Mouse (Mus musculus): ENCODE data around the gene Pgm1. TPM values are rescaled to one million over a fixed set of nuclear protein-coding genes. Genes with fewer than 3 reads are reported as not detected.

The Pgm1 gene
- polyA plus RNA-seq, 1 experiment from 2014 or later: 150 TPM

GRCm38 (mm10) chr4:100009211-100009678 lies 80.0 kb downstream of the Pgm1 start:
- peak; percentile 58 for DNase-seq (ENCODE audit: low spot score)

DNA sequence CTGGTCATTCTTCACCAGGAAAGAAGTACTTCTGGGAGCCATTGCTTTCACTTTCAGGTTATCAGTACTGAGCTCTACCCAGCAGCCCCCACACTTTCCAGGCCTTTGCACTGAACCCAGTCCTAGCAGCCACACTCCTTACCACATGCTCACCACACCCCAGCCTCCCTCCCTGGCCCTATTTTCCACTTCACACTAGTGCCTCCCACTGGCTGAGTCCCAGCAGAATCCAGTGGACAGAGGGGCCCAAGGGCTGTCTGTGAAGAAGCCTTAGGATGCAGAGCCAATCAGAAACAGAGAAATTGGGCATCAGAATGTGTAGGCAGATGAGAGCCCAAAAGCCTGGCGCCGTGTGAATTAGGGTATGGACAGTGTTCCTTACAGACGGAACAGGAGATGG lies 81.7 kb downstream of the Pgm1 start:
- Histone ChIP-seq H3K9me3 (ENCODE audit: control insufficient read depth, low read length) (no peaks in the 10 kb centered on the region), H3K27ac (ENCODE audit: low read depth) (no peak overlapping the region), H3K36me3 (ENCODE audit: control insufficient read depth, insufficient read depth, low read length) (no peaks in the 10 kb centered on the region), H3K4me2 (ENCODE audit: low read length) (no peak overlapping the region), H3K27me3 (replicated peaks; ENCODE audit: control insufficient read depth, insufficient read depth, low read length) (no peaks in the 10 kb centered on the region), H3K9ac (ENCODE audit: low read length) (no peak overlapping the region), H3K4me1 (replicated peaks; ENCODE audit: control insufficient read depth, insufficient read depth, low read length) (peaks cover 10% of the 10 kb centered on the region), H3K4me3 (ENCODE audit: low read depth, low read length) (no peak overlapping the region)
- ATAC-seq (replicated peaks; ENCODE audit: low FRiP score, low TSS enrichment, low read depth): no peak
- 92% methylated on average over 3 of the region's 3 CpGs for WGBS
- no peak for DNase-seq (ENCODE audit: low spot score)

More at GRCm38 (mm10) chr4:100009211-100009678, 80.0 kb downstream of the Pgm1 start:
- ATAC-seq (replicated peaks; ENCODE audit: low FRiP score, low TSS enrichment, low read depth): no peak
- no peaks in the 10 kb centered on the region for H3K9me3 ChIP-seq (ENCODE audit: control insufficient read depth, low read length)
- 42% methylated on average over 8 of the region's 8 CpGs for WGBS
- H3K36me3 ChIP-seq (ENCODE audit: control insufficient read depth, insufficient read depth, low read length): no peaks in the 10 kb centered on the region
- no peak overlapping the region for H3K4me2 ChIP-seq (ENCODE audit: low read length)
- no peaks in the 10 kb centered on the region for H3K27me3 ChIP-seq (replicated peaks; ENCODE audit: control insufficient read depth, insufficient read depth, low read length)
- no peak overlapping the region for H3K9ac ChIP-seq (ENCODE audit: low read length)
- H3K27ac ChIP-seq (ENCODE audit: low read depth): no peak overlapping the region; the same call in 1 of the 2 replicates
- peaks cover 10% of the 10 kb centered on the region for H3K4me1 ChIP-seq (replicated peaks; ENCODE audit: control insufficient read depth, insufficient read depth, low read length)
- no peak overlapping the region for H3K4me3 ChIP-seq (ENCODE audit: low read depth, low read length)

DNA sequence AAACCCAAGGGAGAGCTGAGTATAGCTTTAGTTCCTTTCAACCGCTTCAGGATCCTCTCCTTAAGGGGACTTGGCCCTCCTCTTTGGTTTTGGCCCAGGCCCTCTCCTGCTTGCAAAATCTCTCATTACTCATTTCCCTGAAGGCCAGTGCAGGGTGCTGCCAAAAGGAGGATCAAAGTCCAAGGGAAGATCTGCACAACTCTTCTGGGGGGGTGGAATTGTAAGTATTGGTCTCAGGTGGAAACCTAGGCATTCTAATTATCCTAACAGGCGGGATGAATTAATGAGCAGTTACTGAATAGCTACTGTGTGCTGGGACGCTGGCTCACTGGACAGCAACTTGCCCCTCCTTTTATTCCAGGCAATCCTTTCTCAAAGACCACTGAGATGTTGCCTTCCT lies 82.3 kb downstream of the Pgm1 start:
- Histone ChIP-seq H3K4me1 (replicated peaks; ENCODE audit: control insufficient read depth, insufficient read depth, low read length) (peaks cover 10% of the 10 kb centered on the region), H3K4me2 (ENCODE audit: low read length) (no peak overlapping the region), H3K27ac (ENCODE audit: low read depth) (no peak overlapping the region), H3K9me3 (ENCODE audit: control insufficient read depth, low read length) (no peaks in the 10 kb centered on the region), H3K9ac (ENCODE audit: low read length) (no peak overlapping the region), H3K4me3 (ENCODE audit: low read depth, low read length) (no peak overlapping the region), H3K27me3 (replicated peaks; ENCODE audit: control insufficient read depth, insufficient read depth, low read length) (no peaks in the 10 kb centered on the region), H3K36me3 (ENCODE audit: control insufficient read depth, insufficient read depth, low read length) (no peaks in the 10 kb centered on the region)
- no peak for ATAC-seq (replicated peaks; ENCODE audit: low FRiP score, low TSS enrichment, low read depth)
- no peak for DNase-seq (ENCODE audit: low spot score)
- WGBS: 76% methylated on average over 3 of the region's 3 CpGs

- no peaks in the 10 kb centered on the region for H3K36me3 ChIP-seq (ENCODE audit: control insufficient read depth, insufficient read depth, low read length)
- H3K9ac ChIP-seq (ENCODE audit: low read length): no peak overlapping the region
- H3K27ac ChIP-seq (ENCODE audit: low read depth): no peak overlapping the region
- no peak overlapping the region for H3K4me3 ChIP-seq (ENCODE audit: low read depth, low read length)
- H3K9me3 ChIP-seq (ENCODE audit: control insufficient read depth, low read length): no peaks in the 10 kb centered on the region
- peaks cover 10% of the 10 kb centered on the region for H3K4me1 ChIP-seq (replicated peaks; ENCODE audit: control insufficient read depth, insufficient read depth, low read length)
- ATAC-seq (replicated peaks; ENCODE audit: low FRiP score, low TSS enrichment, low read depth): no peak
- no peaks in the 10 kb centered on the region for H3K27me3 ChIP-seq (replicated peaks; ENCODE audit: control insufficient read depth, insufficient read depth, low read length)
- H3K4me2 ChIP-seq (ENCODE audit: low read length): no peak overlapping the region
- DNase-seq (ENCODE audit: low spot score): no peak
- WGBS: 81% methylated on average over 8 of the region's 8 CpGs
Measured at GRCm38 (mm10) chr4:100012361-100013035, 83.3 kb downstream of the Pgm1 start.

DNA sequence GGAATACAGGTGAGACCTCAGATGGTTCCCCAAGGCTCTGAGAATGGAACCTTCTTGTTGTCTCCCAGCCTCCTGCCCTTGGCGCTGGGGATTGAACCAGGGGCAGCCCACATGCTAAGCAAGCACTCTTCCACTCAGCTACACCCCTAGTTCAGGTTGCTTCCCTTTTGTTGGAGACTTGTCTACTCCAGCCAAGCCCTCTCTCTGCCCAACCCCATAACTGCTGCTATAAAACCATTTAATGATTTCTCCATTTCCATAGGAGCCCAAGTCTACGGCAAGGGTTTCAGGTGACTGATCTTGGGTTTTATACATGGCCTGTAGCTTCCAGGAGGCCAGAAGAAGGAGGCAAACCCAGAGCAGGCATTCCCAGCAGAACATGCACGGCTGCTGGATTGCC lies 98.6 kb downstream of the Pgm1 start:
- H3K36me3 ChIP-seq (ENCODE audit: control insufficient read depth, insufficient read depth, low read length): no peaks in the 10 kb centered on the region
- 59% methylated on average over 3 of the region's 3 CpGs for WGBS

DNA sequence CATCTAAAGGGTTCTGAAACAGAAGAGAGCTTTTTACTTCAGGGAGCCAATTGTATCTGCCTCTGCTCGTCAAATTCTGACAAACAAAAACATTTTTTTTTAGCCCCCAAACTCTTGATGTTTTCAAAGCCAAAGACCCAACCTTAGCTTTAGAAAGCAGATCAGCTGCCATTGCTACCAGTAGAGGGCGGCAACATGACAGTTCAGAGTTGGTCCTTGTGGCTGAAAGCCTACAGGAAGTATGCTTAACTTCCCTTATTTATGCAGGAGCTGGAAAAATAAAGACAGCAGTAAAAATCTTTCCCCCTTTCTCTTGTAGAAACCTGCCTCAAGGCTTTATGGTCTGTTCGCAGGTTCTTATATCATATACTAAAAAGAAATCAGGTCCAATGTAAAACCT lies 99.4 kb downstream of the Pgm1 start:
- WGBS: 14% methylated on average over 3 of the region's 3 CpGs
- no peak for ATAC-seq (replicated peaks; ENCODE audit: low FRiP score, low TSS enrichment, low read depth)
- peak; percentile 84 for DNase-seq (ENCODE audit: low spot score)

More for the DNA sequence above, 98.6 kb downstream of the Pgm1 start:
- H3K9ac ChIP-seq (ENCODE audit: low read length): no peak overlapping the region
- 0 out of 2 replicates have a peak, but pooled peaks cover 5% of the 10 kb centered on the region for H3K4me1 ChIP-seq (replicated peaks; ENCODE audit: control insufficient read depth, insufficient read depth, low read length)
- no peak overlapping the region for H3K4me3 ChIP-seq (ENCODE audit: low read depth, low read length)
- no peak overlapping the region for H3K4me2 ChIP-seq (ENCODE audit: low read length)
- no peaks in the 10 kb centered on the region for H3K27me3 ChIP-seq (replicated peaks; ENCODE audit: control insufficient read depth, insufficient read depth, low read length)
- ATAC-seq (replicated peaks; ENCODE audit: low FRiP score, low TSS enrichment, low read depth) (no peak), DNase-seq (ENCODE audit: low spot score) (no peak)
- no peak overlapping the region for H3K27ac ChIP-seq (ENCODE audit: low read depth)
- no peaks in the 10 kb centered on the region for H3K9me3 ChIP-seq (ENCODE audit: control insufficient read depth, low read length)

GRCm38 (mm10) chr4:100031270-100031669 lies 102.1 kb downstream of the Pgm1 start:
- ATAC-seq (replicated peaks; ENCODE audit: low FRiP score, low TSS enrichment, low read depth): no peak
- no peak for DNase-seq (ENCODE audit: low spot score)
- 38% methylated on average over 6 of the region's 6 CpGs for WGBS

More for the DNA sequence above, 99.4 kb downstream of the Pgm1 start:
- Histone ChIP-seq H3K27ac (ENCODE audit: low read depth) (no peak overlapping the region), H3K4me3 (ENCODE audit: low read depth, low read length) (no peak overlapping the region), H3K27me3 (replicated peaks; ENCODE audit: control insufficient read depth, insufficient read depth, low read length) (no peaks in the 10 kb centered on the region), H3K36me3 (ENCODE audit: control insufficient read depth, insufficient read depth, low read length) (no peaks in the 10 kb centered on the region), H3K4me1 (replicated peaks; ENCODE audit: control insufficient read depth, insufficient read depth, low read length) (0 out of 2 replicates have a peak, but pooled peaks cover 5% of the 10 kb centered on the region), H3K9ac (ENCODE audit: low read length) (no peak overlapping the region), H3K9me3 (ENCODE audit: control insufficient read depth, low read length) (no peaks in the 10 kb centered on the region), H3K4me2 (ENCODE audit: low read length) (no peak overlapping the region)

DNA sequence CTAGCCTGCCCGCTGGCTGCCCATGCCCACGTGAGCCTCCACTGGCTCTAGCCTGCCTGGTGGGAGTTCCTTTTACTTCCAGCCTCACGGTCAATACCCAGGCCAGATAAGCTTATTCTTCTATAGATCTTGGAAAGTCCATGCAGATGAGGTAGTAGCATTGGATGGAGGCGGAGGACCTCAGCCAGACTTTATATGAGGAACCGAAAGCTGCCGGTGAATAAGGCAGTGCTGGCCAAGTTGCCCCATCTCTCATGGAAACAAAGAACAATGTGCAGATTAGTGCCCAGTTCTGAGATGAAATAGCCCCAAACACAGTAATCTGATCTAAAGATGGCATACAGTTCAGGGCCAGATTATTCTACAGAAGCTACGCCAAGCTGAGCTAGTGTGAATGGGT lies 103.4 kb downstream of the Pgm1 start:
- 0 out of 2 replicates have a peak, but pooled peaks cover 8% of the 10 kb centered on the region for H3K4me1 ChIP-seq (replicated peaks; ENCODE audit: control insufficient read depth, insufficient read depth, low read length)
- H3K9ac ChIP-seq (ENCODE audit: low read length): no peak overlapping the region
- ATAC-seq (replicated peaks; ENCODE audit: low FRiP score, low TSS enrichment, low read depth) (no peak), DNase-seq (ENCODE audit: low spot score) (no peak)
- no peak overlapping the region for H3K4me3 ChIP-seq (ENCODE audit: low read depth, low read length)
- H3K27me3 ChIP-seq (replicated peaks; ENCODE audit: control insufficient read depth, insufficient read depth, low read length): no peaks in the 10 kb centered on the region
- no peak overlapping the region for H3K27ac ChIP-seq (ENCODE audit: low read depth)
- H3K9me3 ChIP-seq (ENCODE audit: control insufficient read depth, low read length): no peaks in the 10 kb centered on the region
- no peak overlapping the region for H3K4me2 ChIP-seq (ENCODE audit: low read length)
- WGBS: 94% methylated on average over 7 of the region's 7 CpGs
- no peaks in the 10 kb centered on the region for H3K36me3 ChIP-seq (ENCODE audit: control insufficient read depth, insufficient read depth, low read length)

More at GRCm38 (mm10) chr4:100031270-100031669, 102.1 kb downstream of the Pgm1 start:
- Histone ChIP-seq H3K27ac (ENCODE audit: low read depth) (no peak overlapping the region), H3K4me2 (ENCODE audit: low read length) (no peak overlapping the region), H3K4me3 (ENCODE audit: low read depth, low read length) (no peak overlapping the region), H3K4me1 (replicated peaks; ENCODE audit: control insufficient read depth, insufficient read depth, low read length) (0 out of 2 replicates have a peak, but pooled peaks cover 8% of the 10 kb centered on the region), H3K36me3 (ENCODE audit: control insufficient read depth, insufficient read depth, low read length) (no peaks in the 10 kb centered on the region), H3K27me3 (replicated peaks; ENCODE audit: control insufficient read depth, insufficient read depth, low read length) (no peaks in the 10 kb centered on the region), H3K9me3 (ENCODE audit: control insufficient read depth, low read length) (no peaks in the 10 kb centered on the region), H3K9ac (ENCODE audit: low read length) (no peak overlapping the region)

GRCm38 (mm10) chr4:100033944-100034343 lies 104.7 kb downstream of the Pgm1 start:
- 0 out of 2 replicates have a peak, but pooled peaks cover 12% of the 10 kb centered on the region for H3K4me1 ChIP-seq (replicated peaks; ENCODE audit: control insufficient read depth, insufficient read depth, low read length)
- H3K4me2 ChIP-seq (ENCODE audit: low read length): no peak overlapping the region
- DNase-seq (ENCODE audit: low spot score) (no peak), ATAC-seq (replicated peaks; ENCODE audit: low FRiP score, low TSS enrichment, low read depth) (no peak)
- no peak overlapping the region for H3K4me3 ChIP-seq (ENCODE audit: low read depth, low read length)
- no peak overlapping the region for H3K27ac ChIP-seq (ENCODE audit: low read depth)
- no peaks in the 10 kb centered on the region for H3K36me3 ChIP-seq (ENCODE audit: control insufficient read depth, insufficient read depth, low read length)
- 43% methylated on average over 4 of the region's 4 CpGs for WGBS
- no peaks in the 10 kb centered on the region for H3K27me3 ChIP-seq (replicated peaks; ENCODE audit: control insufficient read depth, insufficient read depth, low read length)
- no peaks in the 10 kb centered on the region for H3K9me3 ChIP-seq (ENCODE audit: control insufficient read depth, low read length)
- H3K9ac ChIP-seq (ENCODE audit: low read length): no peak overlapping the region

Measured in intestine, embryonic 14.5 days (tissue).